Mouse (Mus musculus) limb, embryonic 13.5 days (tissue): ENCODE measurements at regions not wholly inside any gene's neighbourhood (a gene's known extent, or its start where the extent isn't known, plus 50 kb on each side); places are given as distances from the start of the nearest gene placed in this dataset.

ENCODE experiments used
- ATAC-seq: fragments of 200-750 bp; cut with Nextera tagmentation; 2 replicates; pipeline ENCODE4 v1.8.0; 2017; ENCODE audit warnings: low read depth, moderate number of reproducible peaks, moderate TSS enrichment; ENCODE audit not compliant: low FRiP score
- H3K27ac ChIP-seq: fragments of 300-500 bp; sonication (generic); 2 replicates; pipeline ENCODE4 v1.5.1; 2015; ENCODE audit warnings: inconsistent platforms, mild to moderate bottlenecking, moderate library complexity
- H3K27me3 ChIP-seq: fragments of 300-500 bp; sonication (generic); 2 replicates; pipeline ENCODE4 v1.6.1; 2015; ENCODE audit warnings: mild to moderate bottlenecking, inconsistent platforms
- H3K36me3 ChIP-seq: fragments of 300-500 bp; sonication (generic); 2 replicates; pipeline ENCODE4 v1.6.1; 2015; ENCODE audit warnings: inconsistent platforms, mild to moderate bottlenecking, moderate library complexity
- H3K4me1 ChIP-seq: fragments of 300-500 bp; sonication (generic); 2 replicates; pipeline ENCODE4 v1.6.1; 2015; ENCODE audit warnings: inconsistent platforms
- H3K4me2 ChIP-seq: fragments of 300-500 bp; sonication (generic); replicated peaks from 2 replicates; pipeline ENCODE4 v1.6.1; 2015; ENCODE audit warnings: inconsistent platforms, mild to moderate bottlenecking, moderate library complexity
- H3K4me3 ChIP-seq: fragments of 300-500 bp; sonication (generic); 2 replicates; pipeline ENCODE4 v1.5.1; 2015; ENCODE audit warnings: moderate library complexity, mild to moderate bottlenecking, inconsistent platforms
- H3K9ac ChIP-seq: fragments of 300-500 bp; sonication (generic); 2 replicates; pipeline ENCODE4 v1.6.1; 2015; ENCODE audit warnings: mild to moderate bottlenecking, inconsistent platforms
- H3K9me3 ChIP-seq: fragments of 300-500 bp; sonication (generic); 2 replicates; pipeline ENCODE4 v1.6.1; 2016; ENCODE audit warnings: inconsistent platforms
- WGBS: fragments of 180-500 bp; shearing (Covaris S2); methylation state at CpG from one replicate; pipeline ENCODE4 v1.1.7; 2015; 5-methylcytosine and 5-hydroxymethylcytosine counted together

GRCm38 (mm10) chr8:126538136-126538535 lies 55.6 kb downstream of the Irf2bp2 start:
- H3K36me3 ChIP-seq, result no peaks in the 10 kb centered on the region
- no peak overlapping the region for H3K4me3 ChIP-seq
- 49% methylated on average over 3 of the region's 3 CpGs for WGBS
- peak overlapping the region; percentile 48; the same call in 1 of the 2 replicates for H3K27ac ChIP-seq
- H3K27me3 ChIP-seq, result no peaks in the 10 kb centered on the region
- H3K4me2 ChIP-seq, result 0 out of 2 replicates have a peak overlapping the region, but pooled peaks have one; percentile 2
- H3K4me1 ChIP-seq, result peaks cover 49% of the 10 kb centered on the region
- ATAC-seq, result no peak
- H3K9me3 ChIP-seq, result no peaks in the 10 kb centered on the region
- no peak overlapping the region for H3K9ac ChIP-seq

- Histone ChIP-seq H3K4me1 (peaks cover 54% of the 10 kb centered on the region), H3K27me3 (no peaks in the 10 kb centered on the region), H3K4me2 (peak overlapping the region; percentile 37), H3K4me3 (no peak overlapping the region), H3K9me3 (no peaks in the 10 kb centered on the region), H3K9ac (peak overlapping the region; percentile 50; the same call in 1 of the 2 replicates), H3K36me3 (no peaks in the 10 kb centered on the region), H3K27ac (peak overlapping the region; percentile 80)
- ATAC-seq, result peak; percentile 64
- WGBS, result 7% methylated on average over 6 of the region's 6 CpGs
Measured at GRCm38 (mm10) chr8:126536928-126537618, 56.7 kb downstream of the Irf2bp2 start.

- H3K9me3 ChIP-seq, result no peaks in the 10 kb centered on the region
- ATAC-seq, result no peak; the same call in 1 of the 2 replicates
- H3K4me1 ChIP-seq, result peaks cover 55% of the 10 kb centered on the region
- H3K27ac ChIP-seq, result peak overlapping the region; percentile 80
- H3K27me3 ChIP-seq, result no peaks in the 10 kb centered on the region
- 15% methylated on average over 11 of the region's 11 CpGs for WGBS
- 0 out of 2 replicates have a peak overlapping the region, but pooled peaks have one; percentile 50 for H3K9ac ChIP-seq
- H3K4me3 ChIP-seq, result no peak overlapping the region
- H3K36me3 ChIP-seq, result no peaks in the 10 kb centered on the region
- peak overlapping the region; percentile 37; the same call in 1 of the 2 replicates for H3K4me2 ChIP-seq
Measured at GRCm38 (mm10) chr8:126536132-126536927, 57.5 kb downstream of the Irf2bp2 start.

- ATAC-seq, result no peak
- H3K9me3 ChIP-seq, result no peaks in the 10 kb centered on the region
- no peak overlapping the region for H3K4me3 ChIP-seq
- H3K4me1 ChIP-seq, result peaks cover 35% of the 10 kb centered on the region
- no peak overlapping the region for H3K9ac ChIP-seq
- H3K27me3 ChIP-seq, result no peaks in the 10 kb centered on the region
- 33% methylated on average over 7 of the region's 7 CpGs for WGBS
- no peak overlapping the region for H3K27ac ChIP-seq
- no peaks in the 10 kb centered on the region for H3K36me3 ChIP-seq
- H3K4me2 ChIP-seq, result no peak overlapping the region
Measured at GRCm38 (mm10) chr8:126532284-126532974, 57.6 kb upstream of the Tarbp1 start.

GRCm38 (mm10) chr8:126531459-126531858 lies 56.6 kb upstream of the Tarbp1 start:
- 72% methylated on average over 7 of the region's 7 CpGs for WGBS
- ATAC-seq, result no peak

DNA sequence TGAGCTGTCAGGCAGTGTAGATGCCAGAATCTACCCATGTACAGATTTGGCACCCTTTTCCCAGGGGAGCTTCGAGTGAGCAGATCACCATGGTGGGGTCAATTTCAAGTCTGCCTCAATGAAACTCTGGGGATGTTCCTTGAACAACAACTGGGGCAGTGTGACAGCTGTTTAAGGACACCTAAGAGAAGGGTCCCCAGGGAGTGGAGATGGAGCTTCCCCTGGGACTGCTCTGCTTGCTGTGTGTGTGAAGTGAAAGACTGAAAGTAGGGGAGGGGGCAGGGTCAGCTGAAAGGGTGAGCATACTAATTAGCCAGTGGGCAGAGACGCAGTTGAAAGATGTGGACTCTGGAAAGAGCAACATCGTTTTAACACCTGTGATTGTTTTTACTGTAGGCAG lies 54.5 kb upstream of the Tarbp1 start:
- no peak for ATAC-seq
- Histone ChIP-seq H3K9ac (no peak overlapping the region), H3K27me3 (no peaks in the 10 kb centered on the region), H3K36me3 (no peaks in the 10 kb centered on the region), H3K9me3 (no peaks in the 10 kb centered on the region), H3K4me3 (no peak overlapping the region), H3K4me1 (peaks cover 25% of the 10 kb centered on the region), H3K4me2 (no peak overlapping the region), H3K27ac (no peak overlapping the region)
- WGBS, result 32% methylated on average over 3 of the region's 3 CpGs

More at GRCm38 (mm10) chr8:126531459-126531858, 56.6 kb upstream of the Tarbp1 start:
- Histone ChIP-seq H3K4me3 (no peak overlapping the region), H3K4me1 (peaks cover 28% of the 10 kb centered on the region), H3K27ac (no peak overlapping the region), H3K36me3 (no peaks in the 10 kb centered on the region), H3K9ac (no peak overlapping the region), H3K4me2 (no peak overlapping the region), H3K27me3 (no peaks in the 10 kb centered on the region), H3K9me3 (no peaks in the 10 kb centered on the region)

DNA sequence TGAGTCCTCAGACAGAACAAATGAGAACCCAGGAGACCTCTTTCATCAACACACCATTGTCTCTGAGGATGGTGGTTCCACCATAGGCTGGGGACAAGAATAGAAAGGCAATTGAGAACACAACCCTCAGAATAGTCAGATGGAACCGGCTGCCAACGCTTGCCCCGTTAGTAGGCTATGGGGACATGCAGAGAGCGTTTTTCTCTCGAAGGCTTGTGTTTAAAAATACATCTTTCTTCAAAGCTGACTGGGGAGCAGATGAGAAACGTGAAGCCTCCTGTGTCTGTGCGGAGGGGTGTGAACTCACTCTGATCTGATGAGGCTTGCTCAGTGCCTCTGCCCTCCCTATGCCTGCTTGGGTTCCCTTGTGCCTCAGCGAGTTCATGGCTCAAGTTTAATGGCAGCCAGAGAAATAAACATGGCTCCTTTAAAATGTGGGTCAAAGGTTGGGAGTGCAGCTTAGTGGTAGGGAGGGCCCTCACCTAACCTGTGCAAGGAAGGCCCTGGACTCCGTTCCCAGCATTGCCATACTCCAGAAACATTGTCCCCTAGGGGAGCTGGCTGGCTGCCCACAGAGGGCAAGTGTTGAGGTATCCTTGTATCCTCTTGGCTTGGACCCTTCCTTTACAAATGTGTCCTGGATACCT lies 53.7 kb upstream of the Tarbp1 start:
- no peak overlapping the region for H3K9ac ChIP-seq
- no peak for ATAC-seq
- H3K4me3 ChIP-seq, result no peak overlapping the region
- no peak overlapping the region for H3K4me2 ChIP-seq
- no peaks in the 10 kb centered on the region for H3K9me3 ChIP-seq
- H3K27ac ChIP-seq, result no peak overlapping the region
- H3K27me3 ChIP-seq, result no peaks in the 10 kb centered on the region
- peaks cover 28% of the 10 kb centered on the region for H3K4me1 ChIP-seq
- H3K36me3 ChIP-seq, result no peaks in the 10 kb centered on the region
- WGBS, result 76% methylated on average over 9 of the region's 9 CpGs

- ATAC-seq, result no peak
- Histone ChIP-seq H3K4me1 (peaks cover 31% of the 10 kb centered on the region), H3K9me3 (no peaks in the 10 kb centered on the region), H3K36me3 (no peaks in the 10 kb centered on the region), H3K27me3 (no peaks in the 10 kb centered on the region), H3K27ac (no peak overlapping the region; the same call in 1 of the 2 replicates), H3K9ac (no peak overlapping the region), H3K4me3 (no peak overlapping the region), H3K4me2 (no peak overlapping the region)
- WGBS, result 49% methylated on average over 14 of the region's 14 CpGs
Measured at GRCm38 (mm10) chr8:126526864-126527571, 52.2 kb upstream of the Tarbp1 start.

DNA sequence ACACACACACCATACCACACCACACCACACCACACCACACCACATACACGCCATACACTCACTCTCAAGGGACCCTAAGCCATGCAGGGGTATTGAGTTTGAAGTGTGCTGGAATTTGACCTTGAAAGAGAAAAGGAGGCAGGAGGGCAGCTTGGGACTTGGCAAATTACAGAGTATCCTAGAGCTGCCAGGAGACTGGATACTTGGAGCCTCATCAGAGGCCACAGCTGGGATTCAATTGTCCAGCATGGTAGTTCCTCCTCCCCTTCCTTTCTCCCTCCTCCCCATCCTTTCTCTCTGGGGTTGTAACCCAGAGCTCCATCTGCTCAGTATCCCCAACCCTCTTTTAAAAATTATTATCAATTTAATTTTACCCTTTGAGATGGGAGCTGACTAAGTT lies 50.7 kb upstream of the Tarbp1 start:
- H3K9ac ChIP-seq, result no peak overlapping the region
- WGBS, result 80% methylated on average over 1 of the region's 1 CpGs
- no peaks in the 10 kb centered on the region for H3K9me3 ChIP-seq
- no peak for ATAC-seq
- no peaks in the 10 kb centered on the region for H3K36me3 ChIP-seq
- H3K27me3 ChIP-seq, result no peaks in the 10 kb centered on the region
- no peak overlapping the region for H3K4me3 ChIP-seq
- peaks cover 30% of the 10 kb centered on the region for H3K4me1 ChIP-seq
- no peak overlapping the region for H3K27ac ChIP-seq
- no peak overlapping the region for H3K4me2 ChIP-seq
